Mouse (Mus musculus) splenic B cell, adult 2 months (primary cell): ENCODE measurements around the gene Plk2.
"Not testable (repeated sequence)": the region's sequence is repeated elsewhere in the genome, so short reads cannot be mapped to it uniquely, and the experiment has no call there.

Experiments
- DNase-seq: peaks from one replicate; pipeline ENCODE4 v3.0.0-alpha.2; 2011; ENCODE audit warnings: low read depth, low spot score
- H3K27me3 ChIP-seq: 2 replicates; pipeline ENCODE4 v1.6.1; 2012; ENCODE audit warnings: mild to moderate bottlenecking, low read length, moderate library complexity, mixed read lengths; ENCODE audit not compliant: control insufficient read depth, poor library complexity, insufficient read depth, severe bottlenecking
- H3K36me3 ChIP-seq: 2 replicates; pipeline ENCODE4 v1.6.1; 2012; ENCODE audit warnings: mild to moderate bottlenecking, low read length, moderate library complexity, mixed read lengths; ENCODE audit not compliant: control insufficient read depth, poor library complexity, insufficient read depth, severe bottlenecking

Plk2 gene

GRCm38 (mm10) chr13:110394291-110395178, at the start of gene Plk2:
Gene Plk2, plus strand, starts transcription at chr13:110395046.
- Histone ChIP-seq H3K36me3 (peaks cover under 1% of the 10 kb centered on the region; the same call in 1 of the 2 replicates), H3K27me3 (no peaks in the 10 kb centered on the region; the same call in 1 of the 2 replicates)
- DNase-seq = peak; percentile 96

- Histone ChIP-seq H3K36me3 (no peaks in the 10 kb centered on the region; the same call in 1 of the 2 replicates), H3K27me3 (no peaks in the 10 kb centered on the region)
- DNase-seq = no peak
Measured at GRCm38 (mm10) chr13:110346707-110347106, 48.1 kb upstream of the Plk2 start.

DNA sequence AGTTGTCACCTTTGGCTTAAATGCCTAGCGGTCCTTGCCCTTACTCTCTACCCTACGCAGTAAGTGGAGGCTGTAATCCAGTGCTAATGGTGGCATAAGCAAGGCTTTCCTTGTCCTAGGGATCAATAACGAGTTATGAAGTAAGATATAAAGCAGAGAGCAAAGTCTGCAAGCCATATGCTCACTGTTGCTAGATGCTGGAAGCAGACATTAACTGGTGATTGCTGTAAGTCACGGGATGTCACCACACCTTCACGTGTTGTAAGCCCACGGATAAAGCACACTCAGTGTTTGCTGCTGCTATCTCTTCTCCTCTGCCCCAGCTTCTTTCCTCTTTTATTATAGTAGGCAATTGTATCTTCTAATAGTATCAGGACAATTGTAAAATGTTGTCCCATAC, 43.8 kb upstream of the Plk2 start:
- H3K36me3 ChIP-seq = peaks cover 12% of the 10 kb centered on the region
- DNase-seq = no peak
- H3K27me3 ChIP-seq = no peaks in the 10 kb centered on the region

DNA sequence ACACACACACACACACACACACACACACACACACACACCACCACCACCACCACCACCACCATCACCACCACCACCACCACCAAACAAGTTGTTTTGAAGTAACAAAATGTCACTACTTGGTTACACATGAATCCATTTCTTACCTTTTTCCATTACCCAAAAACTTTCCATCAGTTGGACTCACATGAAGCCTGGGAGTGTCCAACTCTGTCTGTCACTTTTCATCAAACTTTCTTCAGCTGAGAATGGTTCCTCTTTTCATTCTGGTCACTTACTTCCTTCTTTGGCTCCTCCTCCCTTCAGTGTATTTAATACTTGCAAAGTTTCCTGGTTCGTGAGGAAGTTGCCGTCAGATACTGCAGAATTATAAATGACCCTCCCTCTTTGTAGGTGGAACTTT, 37.9 kb upstream of the Plk2 start, which contains the start of gene Gapt:
Gene Gapt (minus strand): TSS at position 259 of the 400 bp plus-strand sequence.
- no peaks in the 10 kb centered on the region for H3K27me3 ChIP-seq
- DNase-seq = peak; percentile 87
- H3K36me3 ChIP-seq = peaks cover 12% of the 10 kb centered on the region

- H3K27me3 ChIP-seq = no peaks in the 10 kb centered on the region
- DNase-seq = peak; percentile 67
Measured at GRCm38 (mm10) chr13:110363722-110364121, 31.1 kb upstream of the Plk2 start.

DNA sequence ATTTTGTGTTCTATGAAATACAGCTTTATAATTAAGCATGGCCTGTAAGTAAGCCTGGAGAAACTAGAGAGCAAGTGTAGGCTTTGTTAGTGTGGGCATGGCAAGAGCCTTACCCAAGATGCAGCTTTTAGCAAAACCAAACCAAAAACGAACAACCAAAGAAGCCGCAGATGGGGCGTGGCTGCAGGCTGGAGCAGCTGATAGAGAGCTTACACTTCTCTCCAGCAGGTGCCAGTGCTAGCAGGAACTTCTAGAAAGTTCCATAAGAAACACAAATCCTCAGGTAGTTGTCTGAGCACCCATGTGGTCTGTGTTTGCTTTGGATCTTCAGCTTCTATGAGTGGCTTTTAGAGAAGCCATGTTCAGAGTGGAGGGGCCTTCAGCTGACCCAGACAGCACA, 28.4 kb upstream of the Plk2 start:
- no peak for DNase-seq
- H3K36me3 ChIP-seq = no peaks in the 10 kb centered on the region
- no peaks in the 10 kb centered on the region for H3K27me3 ChIP-seq

More at GRCm38 (mm10) chr13:110363722-110364121, 31.1 kb upstream of the Plk2 start:
- H3K36me3 ChIP-seq = no peaks in the 10 kb centered on the region

DNA sequence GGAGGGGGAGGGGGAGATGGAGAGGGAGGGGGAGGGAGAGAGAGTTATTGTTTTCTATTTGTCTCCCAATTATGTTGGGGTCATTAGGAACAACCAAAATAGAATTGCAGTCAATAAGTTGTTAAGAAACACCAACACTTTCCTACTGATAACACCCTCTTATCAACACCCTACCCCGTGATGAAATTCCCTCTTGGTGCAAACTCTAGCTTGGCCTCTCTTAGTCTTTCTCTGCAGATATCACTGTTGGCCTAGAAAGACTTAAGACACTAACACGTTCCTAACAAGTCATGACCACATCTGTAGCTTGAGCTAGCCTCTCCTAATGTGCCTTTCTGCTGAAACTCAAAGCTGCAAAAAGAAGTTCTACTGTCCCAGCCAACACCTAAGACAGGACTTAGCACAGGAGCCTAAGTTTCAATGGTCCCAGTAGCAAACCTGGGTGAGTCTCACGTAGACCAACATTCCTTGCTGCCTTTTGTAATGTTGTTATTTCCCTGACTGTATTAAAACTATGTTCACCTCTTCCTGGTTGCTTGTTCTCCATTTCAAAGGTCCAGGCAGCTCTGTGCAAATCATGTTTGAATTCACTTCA, 26.8 kb upstream of the Plk2 start:
- Histone ChIP-seq H3K27me3 (no peaks in the 10 kb centered on the region), H3K36me3 (no peaks in the 10 kb centered on the region)
- no peak for DNase-seq

- not testable (repeated sequence) for H3K27me3 ChIP-seq, H3K36me3 ChIP-seq
- peak; percentile 82 for DNase-seq
Measured at GRCm38 (mm10) chr13:110368556-110369040, 26.2 kb upstream of the Plk2 start.

DNA sequence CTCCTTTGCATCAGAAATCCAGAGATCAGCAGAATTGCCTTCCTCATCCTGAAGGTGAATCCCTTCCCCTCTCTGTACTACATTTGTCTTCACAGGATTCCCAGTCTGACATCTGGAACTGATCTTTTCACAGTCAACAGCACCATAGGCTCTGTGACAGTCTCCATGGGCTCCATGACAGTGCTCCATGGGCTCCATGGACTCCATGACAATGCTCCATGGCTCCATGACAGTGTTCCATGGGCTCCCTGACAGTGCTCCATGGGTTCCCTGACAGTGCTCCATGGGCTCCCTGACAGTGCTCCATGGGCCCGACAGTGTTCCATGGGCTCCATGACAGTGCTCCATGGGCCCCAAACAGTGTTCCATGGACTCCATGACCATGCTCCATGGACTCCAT, 25.2 kb upstream of the Plk2 start:
- Histone ChIP-seq H3K36me3 (no peaks in the 10 kb centered on the region), H3K27me3 (no peaks in the 10 kb centered on the region)
- no peak for DNase-seq

DNA sequence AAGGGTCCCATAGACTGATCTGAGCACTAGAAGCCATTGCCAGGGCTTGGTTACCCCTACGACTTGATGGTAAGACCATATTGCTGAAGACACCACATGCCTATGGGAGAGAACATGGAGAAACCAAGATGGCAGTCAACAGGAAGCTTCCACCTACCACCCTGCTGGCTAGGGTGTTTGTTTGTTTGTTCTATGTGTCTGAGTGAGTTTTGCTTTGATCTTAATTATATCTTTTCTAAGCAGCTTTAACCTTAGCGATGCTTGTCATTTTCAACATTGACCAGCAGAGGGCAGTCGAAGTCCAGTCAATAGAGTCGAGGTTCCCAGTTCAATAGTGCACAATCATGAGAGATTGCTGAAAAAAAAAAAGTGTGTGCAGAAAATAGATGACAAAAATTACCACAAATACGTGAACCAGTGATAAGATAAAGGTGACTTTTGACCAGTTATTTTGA, 12.4 kb upstream of the Plk2 start:
- Histone ChIP-seq H3K27me3 (no peaks in the 10 kb centered on the region; the same call in 1 of the 2 replicates), H3K36me3 (no peaks in the 10 kb centered on the region)
- peak; percentile 81 for DNase-seq

GRCm38 (mm10) chr13:110384514-110384913, 10.3 kb upstream of the Plk2 start:
- Histone ChIP-seq H3K27me3 (no peaks in the 10 kb centered on the region), H3K36me3 (no peaks in the 10 kb centered on the region)
- DNase-seq = no peak

GRCm38 (mm10) chr13:110392210-110392609, 2.6 kb upstream of the Plk2 start:
- DNase-seq = peak; percentile 79
- no peaks in the 10 kb centered on the region; the same call in 1 of the 2 replicates for H3K27me3 ChIP-seq
- H3K36me3 ChIP-seq = no peaks in the 10 kb centered on the region

DNA sequence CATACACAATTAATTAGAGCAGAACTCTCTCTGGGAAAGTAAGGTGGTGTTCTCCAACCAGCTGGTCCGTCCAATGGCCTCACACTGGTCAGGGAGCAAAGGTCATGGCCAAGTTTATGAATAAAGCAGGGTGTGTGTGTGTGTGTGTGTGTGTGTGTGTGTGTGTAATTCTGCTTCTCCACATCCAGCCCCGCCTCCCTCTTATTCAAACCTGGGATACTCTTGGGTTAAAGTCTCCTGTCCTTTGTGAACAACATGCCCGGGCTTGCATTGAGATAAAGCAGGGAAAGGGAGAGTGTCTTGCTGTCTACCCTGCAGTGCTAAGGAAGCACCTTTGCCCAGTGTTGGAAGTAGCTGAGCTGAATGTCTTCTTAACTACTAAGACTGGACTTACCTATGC, 2.2 kb upstream of the Plk2 start:
- Histone ChIP-seq H3K36me3 (no peaks in the 10 kb centered on the region; the same call in 1 of the 2 replicates), H3K27me3 (no peaks in the 10 kb centered on the region; the same call in 1 of the 2 replicates)
- no peak for DNase-seq

GRCm38 (mm10) chr13:110395179-110395794, 441 bp downstream of the Plk2 start:
- DNase-seq = no peak
- Histone ChIP-seq H3K36me3 (peaks cover 2% of the 10 kb centered on the region; the same call in 1 of the 2 replicates), H3K27me3 (no peaks in the 10 kb centered on the region; the same call in 1 of the 2 replicates)
